Mouse (Mus musculus) layer of hippocampus, postnatal 14 days (tissue): ENCODE data around the gene Fndc10. TPM values are rescaled to one million over a fixed set of nuclear protein-coding genes. Genes with fewer than 3 reads are reported as not detected.
"Not testable (repeated sequence)": the region's sequence is repeated elsewhere in the genome, so short reads cannot be mapped to it uniquely, and the experiment has no call there.

Source experiments
- DNase-seq, 2 experiments: peaks; one replicate each; pipeline ENCODE4 v3.0.0; 2021 to 2022; ENCODE audit warnings: low spot score in 2 of 2, mixed read lengths in 1 of 2
- total RNA-seq, 2 experiments: library from RNA; stranded (reverse); gene quantifications; 2 replicates each; pipeline ENCODE4 v1.2.3; 2021

The Fndc10 gene
- total RNA-seq, 2 experiments from 2014 or later, result 22.5 to 26.4 TPM

DNA sequence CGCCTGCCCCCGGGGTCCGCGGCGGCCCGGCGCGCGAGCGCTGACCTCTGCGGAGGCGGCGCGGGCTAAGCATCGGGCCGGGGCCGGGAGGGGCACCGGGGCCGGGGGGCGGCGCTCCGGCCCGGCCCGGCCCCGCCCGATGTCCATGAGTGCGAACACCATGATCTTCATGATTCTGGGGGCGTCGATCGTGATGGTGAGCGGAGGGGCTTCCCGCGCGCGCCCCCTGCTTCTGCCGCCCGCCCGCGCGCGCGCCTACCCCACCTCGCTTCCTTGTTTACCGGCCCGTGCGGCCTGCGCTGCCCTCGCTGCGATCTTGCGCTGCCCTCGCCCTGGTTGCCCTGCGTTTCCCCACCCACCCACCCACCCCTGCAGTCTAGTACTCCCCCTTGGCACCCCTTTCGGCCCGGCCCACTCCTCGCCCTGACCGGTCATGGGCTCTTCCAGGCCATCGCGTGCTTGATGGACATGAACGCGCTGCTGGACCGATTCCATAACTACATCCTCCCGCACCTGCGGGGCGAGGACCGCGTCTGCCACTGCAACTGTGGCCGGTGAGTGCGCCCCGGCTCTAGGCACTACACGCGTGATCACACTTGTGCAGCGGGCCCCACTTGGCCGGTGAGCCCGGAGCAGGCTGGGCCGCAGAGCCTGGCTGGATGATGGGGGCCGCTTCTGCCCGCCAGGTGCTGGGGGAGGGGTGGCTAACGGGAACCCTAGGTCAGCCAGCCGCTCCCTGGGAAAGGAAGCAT, 41.0 kb downstream of the Fndc10 start:
- peak; percentile 37 to 54 for DNase-seq

DNA sequence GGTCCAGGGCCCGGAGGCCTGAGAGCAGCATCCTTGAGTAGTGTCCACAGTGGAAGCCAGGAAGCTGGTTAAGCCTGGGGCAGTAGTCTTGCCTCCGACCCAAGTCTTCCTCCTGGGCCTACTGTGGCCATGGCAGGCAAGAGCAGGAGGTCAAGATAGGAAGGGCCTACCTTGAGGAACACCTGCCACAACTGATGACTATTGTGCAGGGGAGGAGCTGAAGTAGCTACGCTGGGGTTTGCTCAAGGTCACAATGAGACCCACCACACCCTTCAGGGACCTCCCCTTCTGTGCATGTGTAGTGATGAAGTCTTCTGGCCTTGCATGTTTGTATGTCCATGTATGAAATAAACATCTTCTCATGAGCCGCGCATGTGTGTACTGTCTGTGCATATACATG, 41.6 kb downstream of the Fndc10 start:
- no peak for DNase-seq

DNA sequence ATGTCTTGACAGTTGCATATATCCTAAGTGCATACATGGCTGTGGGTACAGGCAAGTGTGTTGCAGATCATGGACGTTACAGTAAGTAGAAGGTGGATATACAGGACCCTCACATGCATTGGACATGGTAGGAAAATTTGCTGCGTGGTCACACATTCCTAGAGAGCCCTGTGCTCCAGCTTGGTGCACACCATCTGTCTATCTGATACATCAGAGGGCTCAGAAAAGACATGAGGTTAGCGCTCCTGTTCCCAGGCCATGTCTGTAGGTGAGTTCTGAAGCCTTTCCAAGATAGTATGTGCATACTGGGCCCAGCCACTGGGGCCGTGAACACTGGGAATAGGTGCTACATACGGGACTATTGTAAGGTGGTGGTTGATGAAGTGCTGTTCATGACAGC, 42.3 kb downstream of the Fndc10 start:
- DNase-seq, result no peak

DNA sequence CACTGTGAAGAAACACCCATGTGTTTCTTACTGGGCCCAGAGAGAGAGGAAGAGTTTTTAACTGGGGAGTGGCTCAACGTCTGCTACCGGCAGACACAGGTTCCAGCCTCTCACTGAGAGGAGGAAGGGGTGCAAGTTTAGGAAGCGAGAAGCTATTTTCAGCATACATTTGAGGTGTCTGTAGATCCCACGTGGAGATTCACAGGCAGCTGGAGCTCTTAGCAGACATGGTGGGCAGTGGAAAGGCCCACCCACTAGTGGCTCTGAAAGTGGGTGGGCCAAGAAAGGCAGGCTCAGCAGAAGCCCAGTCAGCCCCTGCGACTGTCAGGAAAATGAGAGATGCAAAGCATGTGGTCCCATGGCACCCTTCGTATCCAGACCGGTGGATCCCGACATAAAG, 44.1 kb downstream of the Fndc10 start:
- DNase-seq, result no peak

DNA sequence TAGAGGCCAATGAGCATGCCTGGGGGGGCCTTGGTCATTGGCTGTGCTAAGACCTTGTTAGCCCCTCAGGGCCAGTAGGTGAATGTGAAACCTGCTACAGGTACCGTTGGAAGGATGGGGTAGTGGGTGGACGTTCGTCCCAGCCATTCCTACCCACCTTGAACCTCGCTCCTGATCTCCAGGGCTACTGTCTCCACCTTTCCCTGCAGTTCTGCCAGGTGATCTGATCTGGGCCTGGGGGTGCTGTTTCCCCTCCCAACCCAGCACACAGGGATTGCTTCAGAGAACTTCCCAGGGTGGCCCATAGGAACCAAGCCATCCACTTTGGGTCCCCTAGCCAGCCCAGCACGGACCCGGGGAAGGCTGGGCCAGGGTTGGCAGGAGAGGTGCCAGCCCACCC, 45.0 kb downstream of the Fndc10 start:
- no peak for DNase-seq

DNA sequence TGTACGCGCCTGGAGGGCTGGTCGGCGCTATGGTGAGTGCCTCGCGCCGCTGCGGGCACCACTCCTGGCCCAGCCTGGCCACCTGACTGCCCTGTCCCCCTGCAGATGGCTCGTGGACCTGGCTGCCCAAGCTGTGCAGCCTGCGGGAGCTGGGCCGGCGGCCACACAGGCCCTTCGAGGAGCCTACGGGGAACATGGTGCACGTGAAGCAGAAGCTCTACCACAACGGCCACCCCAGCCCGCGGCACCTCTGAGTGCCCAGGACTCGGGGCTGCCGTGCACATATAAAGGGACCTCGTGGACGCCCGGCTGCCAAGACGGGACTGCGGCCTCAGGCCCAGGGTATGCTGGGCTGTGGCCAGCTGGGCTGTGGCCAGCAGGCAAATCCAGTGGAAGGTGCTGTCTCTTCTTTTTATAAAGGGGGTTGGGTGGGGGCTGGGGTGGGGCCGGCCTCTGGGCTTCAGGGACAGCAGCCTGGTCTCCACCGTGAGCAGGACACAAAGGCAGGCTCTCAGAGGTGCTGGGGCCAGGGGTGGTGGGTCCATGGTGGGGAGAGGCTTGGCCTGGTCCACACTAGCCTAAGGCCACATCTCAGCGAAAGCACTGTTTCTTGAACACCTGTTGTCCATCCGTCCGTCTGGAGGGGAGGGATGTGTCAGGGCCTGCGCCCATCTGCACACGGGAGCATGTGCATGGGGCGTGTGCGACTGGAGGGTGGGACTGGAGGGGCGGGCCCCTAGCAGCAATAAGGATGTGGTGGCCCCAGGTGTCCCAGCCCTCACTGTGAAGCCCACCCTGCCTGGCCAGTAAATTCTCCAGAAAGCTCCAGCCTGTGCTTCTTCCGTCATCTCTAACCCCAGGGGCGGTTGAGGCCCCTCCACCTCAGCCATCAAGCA, 45.8 kb downstream of the Fndc10 start:
- no peak for DNase-seq

DNA sequence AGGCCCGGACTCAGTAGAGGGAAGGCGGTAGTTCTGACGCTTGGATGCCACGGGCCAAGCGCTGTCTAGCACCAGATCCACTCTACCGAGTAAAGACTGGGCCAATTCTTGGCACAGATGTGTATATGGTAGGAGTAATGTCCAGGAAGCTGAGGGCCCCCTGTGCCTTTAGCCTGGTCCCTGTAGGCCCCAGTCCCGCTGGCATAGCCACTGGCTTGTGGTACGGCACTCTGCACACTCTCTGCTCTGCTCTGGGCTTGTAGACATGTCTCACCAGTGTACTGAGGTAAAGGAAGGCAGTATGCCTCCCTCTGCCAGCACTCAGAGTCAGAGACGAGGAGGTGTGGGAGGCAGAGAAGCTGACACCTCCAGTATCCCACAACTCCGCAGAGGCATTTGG, 46.5 kb downstream of the Fndc10 start:
- DNase-seq, result not testable (repeated sequence)

DNA sequence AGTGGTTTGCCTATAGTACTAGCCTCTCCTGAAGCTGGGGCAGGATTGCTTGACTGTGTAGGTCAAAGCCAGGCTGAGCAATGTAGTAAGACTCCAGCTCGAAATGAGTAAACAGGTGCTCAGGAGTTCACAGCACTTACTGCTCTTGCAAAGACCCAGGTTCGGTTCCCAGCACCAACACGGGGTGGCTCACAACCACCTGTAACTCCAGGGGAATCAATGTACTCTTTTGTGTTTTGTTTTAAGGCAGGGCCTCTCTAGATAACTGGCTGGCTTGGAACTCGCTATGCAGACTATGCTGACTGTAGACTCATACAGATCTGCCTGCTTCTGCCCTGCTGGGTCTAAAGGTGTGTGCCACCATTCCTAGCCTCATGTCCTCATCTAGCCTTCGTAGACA, 48.5 kb downstream of the Fndc10 start:
- no peak for DNase-seq

DNA sequence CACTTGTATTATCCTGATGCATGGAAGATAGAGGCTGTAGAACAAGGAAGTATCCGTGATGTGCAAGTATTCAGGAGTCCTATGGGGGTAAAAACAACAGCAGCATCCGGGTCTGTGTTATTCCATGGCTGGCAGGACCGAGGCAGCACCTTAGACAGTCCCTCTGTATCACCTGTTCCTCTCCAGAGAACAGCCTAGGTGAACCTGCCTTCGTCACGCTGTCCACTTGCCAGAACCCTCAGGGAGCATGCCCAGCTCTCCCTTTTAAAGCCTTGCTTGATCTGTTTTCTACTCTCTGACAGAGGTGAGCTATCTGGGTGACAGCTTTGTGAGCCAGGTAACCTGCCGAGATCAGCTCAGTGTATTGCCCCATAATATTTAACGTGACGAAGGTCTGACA, 50.3 kb downstream of the Fndc10 start:
- no peak for DNase-seq

DNA sequence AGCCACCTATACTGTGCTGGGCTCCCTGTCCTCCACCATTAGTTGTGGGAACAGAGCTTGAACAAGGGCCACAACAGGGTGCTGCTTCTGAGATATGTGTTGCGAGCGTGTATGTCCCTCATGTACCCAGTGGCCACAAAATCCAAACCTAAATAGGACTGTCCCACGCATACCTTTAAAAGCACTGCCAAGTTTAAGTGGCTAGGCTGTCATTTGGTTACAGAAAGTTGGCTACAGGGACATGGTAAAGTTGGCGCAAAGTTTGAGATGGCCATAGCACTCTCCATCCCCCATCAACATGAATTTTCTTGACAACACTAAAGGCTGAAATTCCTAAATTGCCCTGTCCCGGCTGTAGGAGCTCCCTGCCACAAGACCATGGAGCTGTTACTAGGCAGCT, 51.0 kb downstream of the Fndc10 start:
- DNase-seq, result no peak

Other genes starting within 250 kb of the Fndc10 start
- gene Tmem52, start 225.2 kb upstream of the Fndc10 start, total RNA-seq, result 10 to 100 TPM in 1 of 2 experiments, 1 to 10 TPM in 1; 6.2 to 10.5 TPM
- 100 to 1,000 TPM; 855 to 871 TPM for gene Gnb1, start 203.0 kb upstream of the Fndc10 start, total RNA-seq
- 10 to 100 TPM; 61.0 to 68.9 TPM for gene Nadk, start 132.0 kb upstream of the Fndc10 start, total RNA-seq
- 10 to 100 TPM; 41.4 to 46.1 TPM for gene Slc35e2, start 92.9 kb upstream of the Fndc10 start, total RNA-seq
- 10 to 100 TPM; 45.4 to 50.7 TPM for gene Cdk11b, start 69.5 kb upstream of the Fndc10 start, total RNA-seq
- not detected for gene Gm10563, start 48.9 kb upstream of the Fndc10 start, total RNA-seq
- 1 to 10 TPM; 1.5 to 4.7 TPM for gene Mmp23, start 41.0 kb upstream of the Fndc10 start, total RNA-seq
- gene Mib2, start 25.1 kb upstream of the Fndc10 start, total RNA-seq, result 10 to 100 TPM; 86.7 to 87.7 TPM
- gene Ssu72, start 10.5 kb downstream of the Fndc10 start, total RNA-seq, result 10 to 100 TPM; 65.7 to 79.1 TPM
- gene Tmem240, start 40.5 kb downstream of the Fndc10 start, total RNA-seq, result 10 to 100 TPM; 41.6 to 45.7 TPM
- gene Atad3a, start 66.8 kb downstream of the Fndc10 start, total RNA-seq, result 10 to 100 TPM; 52.5 to 59.7 TPM
- 10 to 100 TPM; 13.5 to 16.8 TPM for gene Vwa1, start 80.4 kb downstream of the Fndc10 start, total RNA-seq
- 10 to 100 TPM; 18.0 to 18.1 TPM for gene Tmem88b, start 91.5 kb downstream of the Fndc10 start, total RNA-seq
- gene Ankrd65, start 96.1 kb downstream of the Fndc10 start, total RNA-seq, result under 1 TPM in 1 of 2 experiments, not detected in 1; 0.48 TPM
- 100 to 1,000 TPM; 105 to 109 TPM for gene Mrpl20, start 108.5 kb downstream of the Fndc10 start, total RNA-seq
- 10 to 100 TPM; 77.7 to 89.3 TPM for gene Ccnl2, start 118.1 kb downstream of the Fndc10 start, total RNA-seq
- 10 to 100 TPM; 83.3 to 83.7 TPM for gene Aurkaip1, start 136.9 kb downstream of the Fndc10 start, total RNA-seq
- 10 to 100 TPM; 10.0 to 12.7 TPM for gene Mxra8, start 145.3 kb downstream of the Fndc10 start, total RNA-seq
- gene Dvl1, start 153.1 kb downstream of the Fndc10 start, total RNA-seq, result 10 to 100 TPM; 72.9 to 75.8 TPM
- under 1 TPM; 0.25 to 0.29 TPM for gene Tas1r3, start 169.0 kb downstream of the Fndc10 start, total RNA-seq
- 10 to 100 TPM; 29.5 to 31.2 TPM for gene Cptp, start 175.1 kb downstream of the Fndc10 start, total RNA-seq
- 10 to 100 TPM; 29.4 to 33.0 TPM for gene Ints11, start 175.2 kb downstream of the Fndc10 start, total RNA-seq
- gene Pusl1, start 197.4 kb downstream of the Fndc10 start, total RNA-seq, result 10 to 100 TPM; 61.3 to 65.4 TPM
- 100 to 1,000 TPM; 143 to 160 TPM for gene Acap3, start 197.5 kb downstream of the Fndc10 start, total RNA-seq
- gene Ube2j2, start 249.5 kb downstream of the Fndc10 start, total RNA-seq, result 10 to 100 TPM; 75.2 to 78.9 TPM